Mouse (Mus musculus) MEL (cell line): ENCODE data around the gene Auts2. TPM values are rescaled to one million over a fixed set of nuclear protein-coding genes. Genes with fewer than 3 reads are reported as not detected.

Source experiments
- DNase-seq: peaks from one replicate; pipeline ENCODE4 v3.0.0; 2011; ENCODE audit warnings: low read depth, low spot score
- H3K27ac ChIP-seq: 2 replicates; pipeline ENCODE4 v1.5.1; 2012; ENCODE audit warnings: low read depth, mild to moderate bottlenecking, control low read depth, low read length, moderate library complexity; ENCODE audit not compliant: control insufficient read depth
- H3K27me3 ChIP-seq, 2 experiments: fragments of 150-350 bp in 1 of 2; sonication (generic) in 1 of 2; 2 replicates each; pipeline ENCODE4 v1.6.1; 2012; ENCODE audit warnings: low read length in 2 of 2, mild to moderate bottlenecking in 2 of 2, improper control_type of control experiment in 1 of 2, moderate library complexity in 1 of 2; ENCODE audit not compliant: insufficient read depth in 2 of 2, control insufficient read depth in 1 of 2
- H3K36me3 ChIP-seq, 2 experiments: 2 replicates each; pipeline ENCODE4 v1.6.1; 2012 to 2014; ENCODE audit warnings: low read length in 2 of 2, improper control_type of control experiment in 1 of 2, inconsistent platforms in 1 of 2, mild to moderate bottlenecking in 1 of 2; ENCODE audit not compliant: insufficient read depth in 2 of 2, control insufficient read depth in 1 of 2
- H3K4me1 ChIP-seq, 2 experiments: fragments of 150-350 bp in 1 of 2; sonication (generic) in 1 of 2; 2 replicates each; pipeline ENCODE4 v1.6.1; 2012; ENCODE audit warnings: low read length in 2 of 2, improper control_type of control experiment in 1 of 2, mild to moderate bottlenecking in 1 of 2; ENCODE audit not compliant: insufficient read depth in 2 of 2, control insufficient read depth in 1 of 2
- H3K4me3 ChIP-seq, 2 experiments: fragments of 150-350 bp in 1 of 2; sonication (generic) in 1 of 2; 2 replicates each; pipeline ENCODE4 v1.5.1; 2012; ENCODE audit warnings: low read depth in 2 of 2, low read length in 2 of 2, mild to moderate bottlenecking in 2 of 2, moderate library complexity in 2 of 2, control low read depth in 1 of 2, improper control_type of control experiment in 1 of 2; ENCODE audit not compliant: control insufficient read depth in 1 of 2, insufficient read depth in 1 of 2
- H3K79me2 ChIP-seq: 2 replicates; pipeline ENCODE4 v1.6.1; 2012; ENCODE audit warnings: mild to moderate bottlenecking, low read length, moderate library complexity; ENCODE audit not compliant: control insufficient read depth, poor library complexity, insufficient read depth
- H3K9ac ChIP-seq: 2 replicates; pipeline ENCODE4 v1.6.1; 2012; ENCODE audit warnings: low read depth, mild to moderate bottlenecking, control low read depth, low read length, moderate library complexity; ENCODE audit not compliant: control insufficient read depth, poor library complexity, severe bottlenecking
- H3K9me3 ChIP-seq: fragments of 150-350 bp; sonication (generic); replicated peaks from 2 replicates; pipeline ENCODE4 v1.6.1; 2012; ENCODE audit warnings: mild to moderate bottlenecking, low read length, improper control_type of control experiment, moderate library complexity; ENCODE audit not compliant: insufficient read depth
- BHLHE40 ChIP-seq: IDR thresholded peaks from 2 replicates; pipeline ENCODE4 v1.6.1; 2012; ENCODE audit warnings: low read depth, mild to moderate bottlenecking, inconsistent platforms, low read length, improper control_type of control experiment, borderline replicate concordance
- CHD1 ChIP-seq: IDR thresholded peaks from 2 replicates; pipeline ENCODE4 v1.6.1; 2012; ENCODE audit warnings: low read depth, mild to moderate bottlenecking, inconsistent platforms, low read length, improper control_type of control experiment
- CHD2 ChIP-seq: IDR thresholded peaks from 2 replicates; pipeline ENCODE4 v1.6.1; 2011; ENCODE audit warnings: low read length, improper control_type of control experiment
- CTCF ChIP-seq, 3 experiments: IDR thresholded peaks in 2 of 3; conservative IDR thresholded peaks in 1 of 3; 2 replicates each; pipeline ENCODE4 v1.5.1; 2011 to 2012; ENCODE audit warnings: low read length in 3 of 3, low read depth in 2 of 3, mild to moderate bottlenecking in 2 of 3, improper control_type of control experiment in 1 of 3, inconsistent platforms in 1 of 3, mixed read lengths in 1 of 3, moderate library complexity in 1 of 3; ENCODE audit not compliant: control insufficient read depth in 1 of 3, insufficient read depth in 1 of 3, poor library complexity in 1 of 3, severe bottlenecking in 1 of 3
- E2F4 ChIP-seq: IDR thresholded peaks from 2 replicates; pipeline ENCODE4 v1.6.1; 2011; ENCODE audit warnings: low read depth, low read length, improper control_type of control experiment, borderline replicate concordance
- ELF1 ChIP-seq: IDR thresholded peaks from 2 replicates; pipeline ENCODE4 v1.6.1; 2014; ENCODE audit warnings: low read depth, mild to moderate bottlenecking, inconsistent platforms, low read length, improper control_type of control experiment, moderate library complexity
- EP300 ChIP-seq, 2 experiments: IDR thresholded peaks; 2 replicates each; pipeline ENCODE4 v1.6.1; 2011; ENCODE audit warnings: improper control_type of control experiment in 2 of 2, low read length in 2 of 2, low read depth in 1 of 2, mild to moderate bottlenecking in 1 of 2
- ETS1 ChIP-seq: IDR thresholded peaks from 2 replicates; pipeline ENCODE4 v1.6.1; 2012; ENCODE audit warnings: low read depth, mild to moderate bottlenecking, inconsistent platforms, low read length, improper control_type of control experiment, moderate library complexity
- MXI1 ChIP-seq: IDR thresholded peaks from 2 replicates; pipeline ENCODE4 v1.6.1; 2011; ENCODE audit warnings: mild to moderate bottlenecking, low read depth, low read length, improper control_type of control experiment
- NRF1 ChIP-seq: IDR thresholded peaks from 2 replicates; pipeline ENCODE4 v1.6.1; 2014; ENCODE audit warnings: low read depth, mild to moderate bottlenecking, inconsistent platforms, low read length, improper control_type of control experiment, moderate library complexity; ENCODE audit not compliant: poor library complexity, insufficient read depth, severe bottlenecking
- RAD21 ChIP-seq: IDR thresholded peaks from 2 replicates; pipeline ENCODE4 v1.6.1; 2011; ENCODE audit warnings: mild to moderate bottlenecking, low read depth, low read length, improper control_type of control experiment
- RCOR1 ChIP-seq: IDR thresholded peaks from 2 replicates; pipeline ENCODE4 v1.6.1; 2012; ENCODE audit warnings: low read depth, mild to moderate bottlenecking, inconsistent platforms, low read length, improper control_type of control experiment
- SMC3 ChIP-seq: IDR thresholded peaks from 2 replicates; pipeline ENCODE4 v1.6.1; 2011; ENCODE audit warnings: low read depth, low read length, improper control_type of control experiment
- TAL1 ChIP-seq: IDR thresholded peaks from 2 replicates; pipeline ENCODE4 v1.6.1; 2012; ENCODE audit warnings: mild to moderate bottlenecking, inconsistent platforms, low read length, moderate library complexity, mixed read lengths
- polyA plus RNA-seq, 2 experiments: library from polyadenylated mRNA; stranded (reverse) in 1 of 2; unstranded in 1 of 2; fragments of >175 nt in 1 of 2; fragments of >200 nt in 1 of 2; gene quantifications; 2 replicates each; pipeline versions ENCODE4 v1.2.1 to v1.2.4; 2012; ENCODE audit warnings: low replicate concordance in 2 of 2, low read depth in 1 of 2; ENCODE audit not compliant: insufficient read length in 2 of 2, insufficient read depth in 1 of 2, missing spikeins in 1 of 2
- total RNA-seq: library from RNA; depleted of rRNA; stranded (reverse); fragments of 300-350 nt; gene quantifications from 2 replicates; pipeline ENCODE4 v1.2.3, GENCODE M21; 2012

Gene Auts2
- total and polyA plus RNA-seq, 3 experiments, result not detected

DNA sequence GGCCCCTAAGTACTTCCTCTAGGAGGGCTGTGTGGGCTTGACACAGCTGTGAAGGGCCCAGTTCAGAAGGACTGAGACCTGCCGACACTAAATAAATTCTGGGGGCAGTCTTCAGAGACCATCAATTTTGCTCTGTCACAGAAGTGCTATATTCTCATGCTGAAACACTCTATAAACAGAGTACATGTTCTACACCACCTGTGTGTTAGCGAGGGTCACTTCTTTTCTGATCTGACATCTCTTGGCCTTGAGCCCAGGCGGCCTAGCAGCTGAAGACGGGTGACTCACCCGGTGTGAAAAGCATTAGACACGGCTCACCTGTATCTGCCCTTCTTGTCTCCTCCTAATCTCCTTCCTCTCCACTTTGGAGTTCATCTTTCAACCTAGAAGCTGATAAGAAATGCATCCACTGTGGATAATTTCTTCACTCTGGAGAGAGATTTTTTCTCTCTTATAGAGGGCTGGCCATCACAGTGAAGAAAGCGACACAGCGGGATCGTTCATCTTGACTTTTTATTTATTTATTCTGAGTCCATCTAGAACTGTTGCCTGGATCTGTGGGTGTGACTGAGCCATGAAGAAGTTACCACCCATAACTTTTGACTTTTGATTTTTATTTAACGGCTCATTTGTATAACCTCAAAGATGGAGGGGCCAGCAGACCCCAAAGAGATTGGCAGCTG lies 469.3 kb downstream of the Auts2 start:
- Histone ChIP-seq H3K27me3 (no peaks in the 10 kb centered on the region), H3K4me1 (no peaks in the 10 kb centered on the region), H3K36me3 (no peaks in the 10 kb centered on the region), H3K9ac (no peak overlapping the region)
- no peak for TF ChIP-seq CHD2
- TF ChIP-seq CTCF (IDR thresholded peaks at IDR 0.05 in 2 of 3, conservative IDR thresholded peaks at IDR 0.05 in 1 of 3; ENCODE audit: control insufficient read depth in 1 of 3, insufficient read depth in 1 of 3, low read depth in 2 of 3, low read length in 3 of 3, poor library complexity in 1 of 3, severe bottlenecking in 1 of 3), result no peak
- TF ChIP-seq, all 39 proteins: peak for 0
- no peak for DNase-seq
- H3K79me2 ChIP-seq, result no peaks in the 10 kb centered on the region
- H3K9me3 ChIP-seq, result no peaks in the 10 kb centered on the region
- no peak overlapping the region for H3K4me3 ChIP-seq
- no peak overlapping the region for H3K27ac ChIP-seq

DNA sequence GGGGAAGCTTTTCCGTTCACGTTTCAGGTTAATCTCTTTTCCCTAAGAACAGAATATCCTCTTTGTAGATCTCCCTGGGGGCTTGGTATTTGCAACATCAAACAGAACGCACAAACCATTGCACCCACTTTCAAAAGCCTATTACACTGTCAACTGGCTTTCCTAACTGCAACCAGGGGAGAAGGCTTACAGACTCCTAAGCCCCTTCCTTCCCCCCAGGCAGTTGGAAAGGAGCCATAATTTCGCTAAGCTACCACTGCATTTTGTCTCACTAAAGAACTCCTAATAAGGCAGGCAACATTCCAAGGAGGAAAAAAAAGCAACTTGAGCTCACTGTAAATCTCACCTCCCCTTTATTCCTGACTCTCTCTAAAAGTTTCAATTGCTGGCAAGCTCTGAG lies 470.8 kb downstream of the Auts2 start:
- Histone ChIP-seq H3K9me3 (no peaks in the 10 kb centered on the region), H3K79me2 (no peaks in the 10 kb centered on the region), H3K27ac (no peak overlapping the region), H3K36me3 (no peaks in the 10 kb centered on the region), H3K9ac (no peak overlapping the region), H3K4me3 (no peak overlapping the region), H3K27me3 (no peaks in the 10 kb centered on the region), H3K4me1 (no peaks in the 10 kb centered on the region)
- no peak for DNase-seq
- no peak for TF ChIP-seq TAL1
- TF ChIP-seq MXI1, result no peak
- no peak for TF ChIP-seq CHD1
- no peak for TF ChIP-seq RCOR1
- no peak for TF ChIP-seq ELF1
- no peak for TF ChIP-seq BHLHE40
- TF ChIP-seq RAD21, result no peak
- TF ChIP-seq CTCF (IDR thresholded peaks at IDR 0.05 in 2 of 3, conservative IDR thresholded peaks at IDR 0.05 in 1 of 3; ENCODE audit: control insufficient read depth in 1 of 3, insufficient read depth in 1 of 3, low read depth in 2 of 3, low read length in 3 of 3, poor library complexity in 1 of 3, severe bottlenecking in 1 of 3), result no peak
- TF ChIP-seq ETS1, result no peak
- no peak for TF ChIP-seq NRF1
- TF ChIP-seq SMC3, result no peak
- TF ChIP-seq E2F4, result no peak
- no peak for TF ChIP-seq EP300 (IDR thresholded peaks at IDR 0.05; ENCODE audit: low read depth in 1 of 2, low read length in 2 of 2)
